Mouse (Mus musculus): ENCODE data around the gene Hdac9. TPM values are rescaled to one million over a fixed set of nuclear protein-coding genes. Genes with fewer than 3 reads are reported as not detected.

Hdac9 gene
- polyA plus RNA-seq, 1 experiment = 7.6 TPM

DNA sequence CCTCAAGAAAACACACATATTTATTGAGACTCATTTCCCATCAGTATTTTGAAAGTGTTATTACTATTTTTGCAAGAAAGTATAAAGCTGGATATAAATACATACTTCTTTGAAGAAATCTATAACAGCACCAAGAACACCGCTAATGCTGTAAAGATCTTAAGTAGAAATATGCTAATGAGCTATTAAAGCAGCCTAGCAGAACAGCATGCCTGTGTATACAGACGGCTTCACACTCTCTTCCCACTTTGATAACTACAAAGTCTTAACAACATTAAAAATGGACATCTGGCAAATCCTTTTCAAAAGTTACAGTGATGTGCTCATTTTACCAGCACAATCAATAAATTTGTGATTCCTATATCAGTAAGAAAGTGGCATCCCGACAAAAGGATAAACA lies 88.2 kb downstream of the Hdac9 start:
- no peak overlapping the region for H3K4me3 ChIP-seq (replicated peaks; ENCODE audit: control insufficient read depth, low read depth, low read length)
- no peak overlapping the region for H3K27ac ChIP-seq (ENCODE audit: control insufficient read depth, insufficient read depth, low read depth, low read length, poor library complexity)
- no peak for TF ChIP-seq CTCF (IDR thresholded peaks at IDR 0.05; ENCODE audit: control insufficient read depth, insufficient read depth, low read length)
- no peak for TF ChIP-seq POLR2A (IDR thresholded peaks at IDR 0.05; ENCODE audit: borderline replicate concordance, control insufficient read depth, low read depth, low read length)
- 77% methylated on average over 3 of the region's 3 CpGs for WGBS
- no peaks in the 10 kb centered on the region for H3K4me1 ChIP-seq (ENCODE audit: control insufficient read depth, insufficient read depth, low read length)

DNA sequence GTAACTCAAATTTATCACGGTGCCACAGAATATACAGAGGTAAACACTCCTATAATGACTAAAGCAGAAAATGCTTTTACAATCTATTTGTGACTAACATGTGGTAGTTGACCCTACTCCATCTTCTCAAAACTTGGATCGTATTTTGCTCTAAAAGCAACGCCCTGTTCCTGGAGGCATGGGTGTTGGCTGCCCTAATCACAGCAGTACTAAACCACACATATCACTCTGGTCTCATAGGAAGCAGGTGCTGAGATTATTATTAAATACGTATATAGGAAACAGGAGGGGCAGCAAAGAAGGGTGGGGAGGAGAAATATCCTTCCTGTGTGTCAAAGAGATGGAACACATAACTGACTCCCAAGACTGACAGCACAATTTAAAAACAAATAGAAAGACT lies 90.0 kb downstream of the Hdac9 start:
- no peak for TF ChIP-seq CTCF (IDR thresholded peaks at IDR 0.05; ENCODE audit: control insufficient read depth, insufficient read depth, low read length)
- no peak for TF ChIP-seq POLR2A (IDR thresholded peaks at IDR 0.05; ENCODE audit: borderline replicate concordance, control insufficient read depth, low read depth, low read length)
- H3K4me3 ChIP-seq (replicated peaks; ENCODE audit: control insufficient read depth, low read depth, low read length) = no peak overlapping the region
- WGBS = 62% methylated on average over 4 of the region's 4 CpGs
- no peaks in the 10 kb centered on the region for H3K4me1 ChIP-seq (ENCODE audit: control insufficient read depth, insufficient read depth, low read length)
- no peak overlapping the region for H3K27ac ChIP-seq (ENCODE audit: control insufficient read depth, insufficient read depth, low read depth, low read length, poor library complexity)

DNA sequence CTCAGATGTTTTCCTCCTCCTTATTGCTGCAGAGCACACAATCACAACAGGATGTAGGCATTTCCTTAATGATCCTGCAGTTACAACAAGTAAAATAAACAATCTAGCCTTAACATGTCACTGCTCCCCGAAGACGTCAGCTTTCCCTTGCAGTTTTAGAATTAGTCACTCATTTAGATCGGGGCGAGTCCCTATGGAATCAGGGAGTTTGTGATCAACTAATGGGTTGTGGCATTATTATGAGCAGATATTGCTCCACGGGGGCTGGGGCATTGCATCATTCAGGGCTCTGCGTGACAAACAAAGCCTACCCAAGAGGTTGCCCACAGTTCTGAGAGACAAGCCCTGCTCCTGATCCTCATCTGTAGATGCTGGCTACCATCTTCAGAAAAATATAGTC lies 96.7 kb downstream of the Hdac9 start:
- TF ChIP-seq CTCF (IDR thresholded peaks at IDR 0.05; ENCODE audit: control insufficient read depth, insufficient read depth, low read length) (no peak), POLR2A (IDR thresholded peaks at IDR 0.05; ENCODE audit: borderline replicate concordance, control insufficient read depth, low read depth, low read length) (no peak)
- H3K27ac ChIP-seq (ENCODE audit: control insufficient read depth, insufficient read depth, low read depth, low read length, poor library complexity) = no peak overlapping the region
- no peaks in the 10 kb centered on the region for H3K4me1 ChIP-seq (ENCODE audit: control insufficient read depth, insufficient read depth, low read length)
- H3K4me3 ChIP-seq (replicated peaks; ENCODE audit: control insufficient read depth, low read depth, low read length) = no peak overlapping the region
- WGBS = 62% methylated on average over 6 of the region's 6 CpGs

DNA sequence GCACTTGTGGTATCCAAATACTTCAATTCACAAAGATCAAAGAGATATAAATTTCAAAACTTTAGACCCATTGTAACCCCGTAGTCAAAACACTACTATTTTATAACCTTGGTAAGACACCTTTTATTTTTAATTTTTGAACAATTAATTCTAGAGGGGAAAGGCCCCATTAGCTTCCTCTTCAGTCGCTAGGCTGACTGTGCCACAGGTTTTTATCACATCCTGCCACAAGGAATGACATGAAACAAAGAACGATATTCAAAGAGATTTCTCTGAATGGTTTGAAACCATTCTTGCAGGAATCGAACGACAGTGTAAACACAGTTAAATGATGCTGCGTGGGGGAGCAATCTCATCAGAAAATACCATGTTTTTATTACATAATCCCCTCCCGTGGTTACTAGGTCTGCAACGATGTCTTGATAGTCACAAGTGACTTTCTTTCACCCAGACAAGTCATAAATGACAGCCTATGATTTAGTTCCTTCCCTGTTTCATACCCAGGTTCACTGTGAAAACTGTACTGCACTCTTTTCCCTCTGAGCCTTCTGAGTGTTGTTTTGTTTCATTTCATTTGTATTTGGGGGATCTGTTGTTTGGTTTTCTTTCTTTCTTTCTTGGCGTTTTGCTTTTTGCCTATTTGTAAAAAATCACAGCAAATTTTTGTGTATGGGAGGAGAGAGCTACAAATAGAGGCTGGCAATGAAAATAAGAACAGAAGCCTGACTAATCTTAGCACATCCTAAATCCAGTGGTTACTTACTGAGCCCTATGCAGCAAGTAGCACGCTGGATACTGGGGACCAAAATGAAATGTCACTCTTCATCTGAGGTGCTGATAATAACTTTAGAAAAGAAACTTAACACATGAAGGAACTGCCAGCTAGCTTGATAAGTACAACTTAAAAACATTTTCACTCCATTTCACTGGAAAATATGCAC lies 105.0 kb downstream of the Hdac9 start:
- H3K4me1 ChIP-seq (ENCODE audit: control insufficient read depth, insufficient read depth, low read length) = no peaks in the 10 kb centered on the region; the same call in none of the 2 replicates
- no peak for TF ChIP-seq CTCF (IDR thresholded peaks at IDR 0.05; ENCODE audit: control insufficient read depth, insufficient read depth, low read length)
- no peak for TF ChIP-seq POLR2A (IDR thresholded peaks at IDR 0.05; ENCODE audit: borderline replicate concordance, control insufficient read depth, low read depth, low read length)
- no peak overlapping the region for H3K4me3 ChIP-seq (replicated peaks; ENCODE audit: control insufficient read depth, low read depth, low read length)
- no peak overlapping the region for H3K27ac ChIP-seq (ENCODE audit: control insufficient read depth, insufficient read depth, low read depth, low read length, poor library complexity)
- WGBS = 5% methylated on average over 10 of the region's 10 CpGs

DNA sequence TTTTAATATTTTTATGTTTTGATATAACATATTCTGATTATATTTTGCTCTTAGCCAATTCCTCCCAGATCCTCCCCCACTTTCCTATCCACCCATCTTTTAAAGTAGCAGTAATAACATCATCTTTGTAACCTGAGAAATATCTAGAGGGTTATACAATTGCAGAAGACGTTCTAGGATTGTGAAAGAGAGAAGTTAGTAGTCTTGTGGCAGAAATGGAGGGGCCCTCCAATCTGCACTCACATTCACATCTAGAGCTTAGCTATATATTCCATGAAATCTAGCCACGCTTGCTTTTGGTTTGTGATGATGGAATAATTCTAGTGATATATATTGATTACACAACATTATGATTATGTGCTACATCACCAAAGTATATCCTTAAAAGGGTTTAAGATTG lies 106.7 kb downstream of the Hdac9 start:
- Histone ChIP-seq H3K4me1 (ENCODE audit: control insufficient read depth, insufficient read depth, low read length) (no peaks in the 10 kb centered on the region; the same call in none of the 2 replicates), H3K27ac (ENCODE audit: control insufficient read depth, insufficient read depth, low read depth, low read length, poor library complexity) (no peak overlapping the region), H3K4me3 (replicated peaks; ENCODE audit: control insufficient read depth, low read depth, low read length) (no peak overlapping the region)
- 31% methylated on average over 2 of the region's 2 CpGs for WGBS
- TF ChIP-seq POLR2A (IDR thresholded peaks at IDR 0.05; ENCODE audit: borderline replicate concordance, control insufficient read depth, low read depth, low read length) (no peak), CTCF (IDR thresholded peaks at IDR 0.05; ENCODE audit: control insufficient read depth, insufficient read depth, low read length) (no peak)

DNA sequence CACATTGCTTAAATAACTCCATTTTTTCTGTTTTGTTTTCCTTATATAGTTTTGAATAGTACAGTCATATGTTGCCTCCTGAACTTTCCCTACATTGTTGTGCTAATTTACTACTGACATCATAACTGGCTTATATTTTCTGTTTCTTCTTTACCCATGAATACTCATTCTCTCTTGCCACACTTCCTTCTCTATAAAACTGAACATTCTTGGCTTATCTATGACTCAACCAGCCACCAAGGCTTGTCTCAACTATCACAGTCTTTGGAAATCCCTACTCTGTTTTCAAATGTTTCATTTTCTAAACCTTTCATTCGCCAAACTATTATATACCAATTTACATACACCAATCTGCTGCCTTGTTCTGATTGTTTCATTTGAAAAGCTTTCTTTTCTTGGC lies 108.7 kb downstream of the Hdac9 start:
- H3K4me1 ChIP-seq (ENCODE audit: control insufficient read depth, insufficient read depth, low read length) = no peaks in the 10 kb centered on the region; the same call in none of the 2 replicates
- TF ChIP-seq CTCF (IDR thresholded peaks at IDR 0.05; ENCODE audit: control insufficient read depth, insufficient read depth, low read length) (no peak), POLR2A (IDR thresholded peaks at IDR 0.05; ENCODE audit: borderline replicate concordance, control insufficient read depth, low read depth, low read length) (no peak)
- no peak overlapping the region for H3K4me3 ChIP-seq (replicated peaks; ENCODE audit: control insufficient read depth, low read depth, low read length)
- H3K27ac ChIP-seq (ENCODE audit: control insufficient read depth, insufficient read depth, low read depth, low read length, poor library complexity) = no peak overlapping the region
- 29% methylated on average over 1 of the region's 1 CpGs for WGBS

DNA sequence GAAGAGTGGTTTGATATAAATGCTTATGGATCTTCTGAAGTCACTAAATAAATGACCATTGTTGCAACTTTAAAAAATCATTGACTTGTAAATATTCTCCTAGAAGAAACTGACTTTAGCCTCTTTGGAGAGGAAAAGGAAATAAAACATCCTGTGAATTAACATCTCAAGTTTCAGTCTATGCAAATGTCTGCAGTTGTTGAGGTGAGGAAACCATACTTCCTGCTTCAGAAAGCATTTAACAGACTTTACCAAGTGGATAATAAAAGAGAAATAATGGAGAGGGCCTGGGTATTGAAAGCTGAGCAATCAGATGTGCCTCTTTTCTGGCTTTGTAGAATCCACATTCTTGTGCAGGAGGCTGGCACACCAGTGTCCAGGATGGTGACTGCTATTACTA lies 110.4 kb downstream of the Hdac9 start:
- Histone ChIP-seq H3K27ac (ENCODE audit: control insufficient read depth, insufficient read depth, low read depth, low read length, poor library complexity) (no peak overlapping the region), H3K4me1 (ENCODE audit: control insufficient read depth, insufficient read depth, low read length) (peaks cover 2% of the 10 kb centered on the region), H3K4me3 (replicated peaks; ENCODE audit: control insufficient read depth, low read depth, low read length) (no peak overlapping the region)
- TF ChIP-seq POLR2A (IDR thresholded peaks at IDR 0.05; ENCODE audit: borderline replicate concordance, control insufficient read depth, low read depth, low read length) (no peak), CTCF (IDR thresholded peaks at IDR 0.05; ENCODE audit: control insufficient read depth, insufficient read depth, low read length) (no peak)

DNA sequence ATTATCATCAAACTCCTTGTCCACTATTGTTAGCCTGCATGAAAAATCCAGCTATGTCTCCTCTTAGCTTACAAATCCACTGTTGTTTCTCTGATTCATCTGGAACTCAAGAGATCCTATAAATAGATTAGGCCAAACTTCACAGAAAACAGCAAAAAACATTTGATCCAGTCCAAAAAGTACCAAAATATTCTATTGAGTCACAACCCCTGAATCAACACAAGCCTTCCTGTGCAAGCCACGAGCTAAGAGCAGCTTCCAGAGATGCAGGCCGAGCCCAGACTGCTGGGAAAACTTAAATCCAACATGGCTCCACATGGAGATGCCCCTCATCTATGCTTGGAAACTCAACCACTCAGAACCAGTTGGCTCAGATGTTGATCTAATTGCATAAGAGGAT lies 113.2 kb downstream of the Hdac9 start:
- TF ChIP-seq CTCF (IDR thresholded peaks at IDR 0.05; ENCODE audit: control insufficient read depth, insufficient read depth, low read length) = no peak
- no peak for TF ChIP-seq POLR2A (IDR thresholded peaks at IDR 0.05; ENCODE audit: borderline replicate concordance, control insufficient read depth, low read depth, low read length)
- 57% methylated on average over 2 of the region's 2 CpGs for WGBS
- Histone ChIP-seq H3K4me3 (replicated peaks; ENCODE audit: control insufficient read depth, low read depth, low read length) (no peak overlapping the region), H3K27ac (ENCODE audit: control insufficient read depth, insufficient read depth, low read depth, low read length, poor library complexity) (no peak overlapping the region), H3K4me1 (ENCODE audit: control insufficient read depth, insufficient read depth, low read length) (peaks cover 2% of the 10 kb centered on the region; the same call in 1 of the 2 replicates)
